Mouse (Mus musculus): Measurements from ENCODE around the gene Gm20517. TPM values are rescaled to one million over a fixed set of nuclear protein-coding genes. Genes with fewer than 3 reads are reported as not detected.
"Not testable (repeated sequence)": the region's sequence is repeated elsewhere in the genome, so short reads cannot be mapped to it uniquely, and the experiment has no call there.

Gene Gm20517
- polyA plus RNA-seq, 1 experiment from 2014 or later, result 2.1 TPM

DNA sequence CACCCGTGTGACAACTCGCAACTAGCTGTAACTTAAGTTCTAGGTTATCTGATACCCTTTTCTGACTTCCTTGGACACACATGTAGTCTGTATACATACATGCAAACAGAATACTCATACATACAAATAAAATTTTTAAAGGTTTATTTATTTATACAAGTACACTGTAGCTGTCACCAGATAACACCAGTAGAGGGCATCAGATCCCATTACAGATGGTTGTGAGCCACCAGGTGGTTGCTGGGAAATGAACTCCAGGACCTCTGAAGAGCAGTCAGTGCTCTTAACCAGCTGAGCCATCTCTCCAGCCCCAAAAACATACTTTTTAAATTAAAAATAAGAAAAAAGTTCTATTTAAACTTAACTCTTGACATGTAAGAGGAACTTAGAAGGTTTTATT, 31.6 kb downstream of the Gm20517 start:
- Histone ChIP-seq H3K4me1 (replicated peaks) (peaks cover 6% of the 10 kb centered on the region; the same call in 1 of the 2 replicates), H3K9me3 (no peaks in the 10 kb centered on the region), H3K27me3 (ENCODE audit: insufficient read depth, poor library complexity, severe bottlenecking) (no peaks in the 10 kb centered on the region), H3K27ac (no peak overlapping the region), H3K4me3 (no peak overlapping the region), H3K36me3 (no peaks in the 10 kb centered on the region)
- WGBS, result 87% methylated on average over 2 of the region's 2 CpGs
- no peak for DNase-seq (ENCODE audit: low spot score)

DNA sequence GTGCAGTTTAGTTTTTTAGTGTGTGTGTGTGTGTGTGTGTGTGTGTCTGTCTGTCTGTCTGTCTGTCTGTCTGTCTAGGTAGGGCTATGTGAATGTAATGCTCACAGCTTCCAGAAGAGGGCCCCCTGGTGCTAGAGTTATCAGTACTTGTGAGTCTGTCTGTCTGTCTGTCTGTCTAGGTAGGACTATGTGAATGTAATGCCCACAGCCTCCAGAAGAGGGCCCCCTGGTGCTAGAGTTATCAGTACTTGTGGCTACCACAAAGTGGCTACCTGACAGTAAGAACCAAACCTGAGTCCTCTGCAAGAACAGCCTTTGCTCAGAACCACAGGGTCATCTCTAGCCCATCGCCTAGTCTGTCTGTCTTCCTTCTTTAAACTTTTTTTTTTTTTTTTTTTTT, 35.3 kb downstream of the Gm20517 start:
- Histone ChIP-seq H3K9me3 (no peaks in the 10 kb centered on the region), H3K27me3 (ENCODE audit: insufficient read depth, poor library complexity, severe bottlenecking) (no peaks in the 10 kb centered on the region), H3K4me3 (no peak overlapping the region), H3K27ac (no peak overlapping the region), H3K36me3 (no peaks in the 10 kb centered on the region), H3K4me1 (replicated peaks) (peaks cover 26% of the 10 kb centered on the region)
- DNase-seq (ENCODE audit: low spot score), result peak; percentile 72
- WGBS, result 72% methylated on average over 1 of the region's 1 CpGs

DNA sequence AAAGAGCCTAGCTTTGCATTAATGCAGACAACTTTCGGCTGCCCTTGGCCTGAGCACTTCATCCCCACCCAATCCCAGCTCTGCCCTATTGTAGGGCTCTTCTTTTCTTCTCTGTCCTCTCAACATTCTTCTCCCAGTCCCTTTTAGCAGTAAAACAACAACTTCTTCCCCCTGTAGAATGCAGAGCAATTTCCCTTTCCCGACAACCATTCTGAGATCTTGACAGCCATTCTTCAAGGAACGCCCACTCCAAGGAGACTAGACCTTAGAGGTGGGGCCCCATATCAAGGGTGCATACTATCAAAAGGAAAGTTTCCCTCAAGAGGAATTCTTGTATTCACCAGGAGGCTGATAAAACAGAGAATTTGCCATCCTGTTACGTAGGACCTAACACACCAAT, 37.6 kb downstream of the Gm20517 start:
- WGBS, result 49% methylated on average over 4 of the region's 4 CpGs
- H3K27ac ChIP-seq, result peak overlapping the region; percentile 78; the same call in 1 of the 2 replicates
- H3K4me1 ChIP-seq (replicated peaks), result peaks cover 38% of the 10 kb centered on the region

DNA sequence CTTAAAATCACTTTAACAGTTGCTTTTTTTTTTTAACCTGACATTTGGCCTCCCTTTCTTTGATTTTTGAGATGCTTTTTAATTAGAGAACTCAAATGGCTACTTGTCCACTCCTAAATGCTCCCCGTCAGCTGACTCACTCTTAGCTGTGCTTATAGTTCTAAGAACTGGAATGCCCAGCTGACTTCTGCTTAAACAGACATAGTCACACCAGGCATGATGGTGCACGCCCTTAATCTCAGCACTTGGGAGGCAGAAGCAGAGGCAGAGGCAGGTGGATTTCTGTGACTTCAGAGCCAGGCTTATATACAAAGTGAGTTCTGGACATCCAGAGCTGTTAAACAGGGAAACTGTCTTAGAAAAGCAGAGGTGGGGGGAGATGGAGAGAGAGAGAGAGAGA, 40.6 kb downstream of the Gm20517 start:
- Histone ChIP-seq H3K4me1 (replicated peaks) (peaks cover 38% of the 10 kb centered on the region), H3K4me3 (no peak overlapping the region), H3K27ac (peak overlapping the region; percentile 78), H3K9me3 (no peaks in the 10 kb centered on the region), H3K27me3 (ENCODE audit: insufficient read depth, poor library complexity, severe bottlenecking) (no peaks in the 10 kb centered on the region), H3K36me3 (peaks cover 9% of the 10 kb centered on the region; the same call in 1 of the 2 replicates)
- no peak for DNase-seq (ENCODE audit: low spot score)
- WGBS, result 68% methylated on average over 2 of the region's 2 CpGs

More for the DNA sequence above, 37.6 kb downstream of the Gm20517 start:
- peak; percentile 13 for DNase-seq (ENCODE audit: low spot score)
- peaks cover 5% of the 10 kb centered on the region; the same call in 1 of the 2 replicates for H3K36me3 ChIP-seq
- H3K9me3 ChIP-seq, result no peaks in the 10 kb centered on the region
- H3K27me3 ChIP-seq (ENCODE audit: insufficient read depth, poor library complexity, severe bottlenecking), result no peaks in the 10 kb centered on the region
- H3K4me3 ChIP-seq, result no peak overlapping the region

DNA sequence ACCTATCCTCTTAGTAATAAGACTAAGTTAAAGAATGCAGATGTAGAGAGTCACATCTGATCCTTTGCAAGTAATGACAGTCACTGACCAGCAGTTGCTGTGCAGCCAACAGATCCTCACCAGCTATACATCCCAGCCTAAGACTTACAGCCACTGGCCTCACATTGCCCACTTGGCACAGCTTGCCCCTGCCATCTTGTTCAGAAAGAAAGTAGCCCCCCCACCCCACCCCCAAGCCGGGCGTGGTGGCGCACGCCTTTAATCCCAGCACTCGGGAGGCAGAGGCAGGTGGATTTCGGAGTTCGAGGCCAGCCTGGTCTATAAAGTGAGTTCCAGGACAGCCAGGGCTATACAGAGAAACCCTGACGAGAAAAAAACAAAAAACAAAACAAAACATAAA, 43.0 kb downstream of the Gm20517 start:
- 92% methylated on average over 8 of the region's 8 CpGs for WGBS
- H3K27me3 ChIP-seq (ENCODE audit: insufficient read depth, poor library complexity, severe bottlenecking); H3K36me3 ChIP-seq; H3K9me3 ChIP-seq; H3K4me3 ChIP-seq; H3K27ac ChIP-seq; DNase-seq (ENCODE audit: low spot score): not testable (repeated sequence)
- peaks cover 23% of the 10 kb centered on the region for H3K4me1 ChIP-seq (replicated peaks)

DNA sequence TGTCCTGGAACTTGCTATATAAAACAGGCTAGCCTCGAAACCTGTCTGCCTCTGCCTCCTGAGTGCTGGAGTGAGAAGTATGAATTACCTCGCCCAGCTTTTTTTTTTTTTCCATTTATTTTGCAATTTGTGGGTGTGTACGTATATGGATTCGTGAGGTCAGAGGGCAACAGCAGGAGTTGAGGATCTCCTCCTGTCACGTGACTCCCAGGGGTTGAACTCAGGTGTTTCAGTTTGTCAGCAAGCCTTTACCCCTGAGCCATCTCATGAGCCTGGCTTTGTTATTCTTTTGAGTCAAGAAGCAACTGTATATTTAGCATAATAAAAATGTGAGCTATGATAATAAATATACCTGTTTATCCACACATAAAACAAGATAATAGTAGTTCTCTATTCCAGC, 44.3 kb downstream of the Gm20517 start:
- no peak for DNase-seq (ENCODE audit: low spot score)
- Histone ChIP-seq H3K27ac (no peak overlapping the region), H3K4me1 (replicated peaks) (peaks cover 21% of the 10 kb centered on the region), H3K4me3 (no peak overlapping the region), H3K9me3 (no peaks in the 10 kb centered on the region), H3K36me3 (peaks cover 11% of the 10 kb centered on the region; the same call in 1 of the 2 replicates), H3K27me3 (ENCODE audit: insufficient read depth, poor library complexity, severe bottlenecking) (no peaks in the 10 kb centered on the region)
- 81% methylated on average over 5 of the region's 5 CpGs for WGBS

DNA sequence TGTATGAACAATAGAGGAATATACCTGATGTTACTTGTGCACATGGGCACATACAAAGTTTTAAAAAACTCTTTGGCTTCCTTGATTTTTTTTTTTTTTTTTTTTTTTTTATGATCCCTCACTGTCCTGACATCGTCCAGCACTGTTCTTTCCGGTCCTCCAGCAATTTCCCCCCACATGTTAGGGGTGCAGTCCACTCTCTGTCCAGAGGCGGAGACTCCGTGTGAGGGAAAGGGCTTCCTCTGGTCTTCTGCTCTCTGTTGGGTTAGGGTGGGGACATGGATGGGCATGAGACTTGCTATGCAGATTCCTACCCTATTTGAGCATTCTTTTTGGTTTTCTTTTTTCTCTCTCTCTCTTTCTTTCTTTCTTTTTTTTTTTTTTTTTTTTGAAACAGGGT, 46.5 kb downstream of the Gm20517 start:
- no peak overlapping the region for H3K4me3 ChIP-seq
- 89% methylated on average over 4 of the region's 4 CpGs for WGBS
- peaks cover 11% of the 10 kb centered on the region; the same call in 1 of the 2 replicates for H3K36me3 ChIP-seq
- peaks cover 1% of the 10 kb centered on the region; the same call in 1 of the 2 replicates for H3K4me1 ChIP-seq (replicated peaks)
- DNase-seq (ENCODE audit: low spot score), result no peak
- no peak overlapping the region for H3K27ac ChIP-seq
- H3K27me3 ChIP-seq (ENCODE audit: insufficient read depth, poor library complexity, severe bottlenecking), result no peaks in the 10 kb centered on the region
- no peaks in the 10 kb centered on the region for H3K9me3 ChIP-seq

DNA sequence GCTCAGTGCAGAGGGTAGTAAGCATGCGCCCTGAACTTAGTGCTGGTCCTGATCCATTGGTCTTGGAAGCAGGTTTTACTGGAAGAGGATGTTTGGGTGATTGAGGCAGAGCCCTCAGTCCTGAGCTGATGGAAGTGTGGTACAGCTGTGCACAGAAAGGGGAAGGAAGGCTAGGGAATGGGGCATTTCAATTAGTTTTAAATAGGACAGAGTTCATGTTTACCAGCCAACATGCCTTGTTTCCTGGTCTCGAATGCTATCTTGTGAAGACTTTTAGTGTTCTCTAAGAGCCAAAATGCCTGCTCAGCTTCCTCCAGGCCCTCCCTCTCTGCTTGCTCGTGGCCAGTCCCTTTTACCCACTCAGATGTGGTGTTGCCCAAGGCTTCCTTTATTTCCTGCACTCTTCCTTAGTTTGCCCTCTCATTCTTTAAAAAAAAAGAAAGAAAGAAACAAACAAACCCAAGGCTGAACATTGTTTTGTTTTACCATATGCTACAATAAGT, 47.4 kb downstream of the Gm20517 start:
- H3K9me3 ChIP-seq, result no peaks in the 10 kb centered on the region
- H3K4me1 ChIP-seq (replicated peaks), result peaks cover 6% of the 10 kb centered on the region; the same call in 1 of the 2 replicates
- H3K27ac ChIP-seq, result no peak overlapping the region
- H3K4me3 ChIP-seq, result no peak overlapping the region
- no peaks in the 10 kb centered on the region for H3K27me3 ChIP-seq (ENCODE audit: insufficient read depth, poor library complexity, severe bottlenecking)
- DNase-seq (ENCODE audit: low spot score), result no peak
- H3K36me3 ChIP-seq, result peaks cover 6% of the 10 kb centered on the region; the same call in 1 of the 2 replicates
- WGBS, result 85% methylated on average over 3 of the region's 3 CpGs

DNA sequence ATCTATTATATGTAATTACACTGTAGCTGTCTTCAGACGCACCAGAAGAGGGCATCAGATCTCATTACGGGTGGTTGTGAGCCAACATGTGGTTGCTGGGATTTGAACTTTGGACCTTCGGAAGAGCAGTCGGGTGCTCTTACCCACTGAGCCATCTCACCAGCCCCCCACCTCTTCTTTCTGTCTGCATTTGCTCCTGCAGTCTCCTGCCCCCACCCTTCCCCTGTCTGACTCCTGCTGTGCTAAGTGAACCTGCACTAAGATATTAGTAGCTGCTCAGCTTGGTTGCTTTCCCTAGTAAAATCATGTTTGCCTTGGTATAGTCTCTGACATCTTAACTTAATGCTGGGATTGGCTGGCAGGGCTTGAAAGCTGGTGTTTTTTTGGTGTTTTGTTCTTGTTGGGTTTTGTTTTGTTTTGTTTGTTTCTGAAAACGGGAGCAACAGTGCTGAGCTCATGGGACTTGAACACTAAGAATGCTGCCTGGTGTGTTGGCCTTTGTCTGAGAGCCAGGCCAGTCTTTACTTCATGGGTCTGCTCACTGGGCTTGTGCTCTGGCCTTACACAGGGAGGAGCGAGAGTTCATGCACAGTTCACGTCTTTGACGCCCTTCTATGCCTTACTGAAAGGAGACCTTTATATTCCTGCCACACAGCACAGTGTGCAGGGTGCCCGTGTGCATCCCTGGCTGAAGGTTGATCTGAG, 51.8 kb downstream of the Gm20517 start:
- 43% methylated on average over 9 of the region's 9 CpGs for WGBS
- DNase-seq (ENCODE audit: low spot score), result peak; percentile 42
- H3K36me3 ChIP-seq, result 0 out of 2 replicates have a peak, but pooled peaks cover 2% of the 10 kb centered on the region
- H3K27ac ChIP-seq, result peak overlapping the region; percentile 56; the same call in 1 of the 2 replicates
- H3K27me3 ChIP-seq (ENCODE audit: insufficient read depth, poor library complexity, severe bottlenecking), result no peaks in the 10 kb centered on the region
- H3K9me3 ChIP-seq, result no peaks in the 10 kb centered on the region
- H3K4me3 ChIP-seq, result no peak overlapping the region
- H3K4me1 ChIP-seq (replicated peaks), result peaks cover 12% of the 10 kb centered on the region; the same call in 1 of the 2 replicates

DNA sequence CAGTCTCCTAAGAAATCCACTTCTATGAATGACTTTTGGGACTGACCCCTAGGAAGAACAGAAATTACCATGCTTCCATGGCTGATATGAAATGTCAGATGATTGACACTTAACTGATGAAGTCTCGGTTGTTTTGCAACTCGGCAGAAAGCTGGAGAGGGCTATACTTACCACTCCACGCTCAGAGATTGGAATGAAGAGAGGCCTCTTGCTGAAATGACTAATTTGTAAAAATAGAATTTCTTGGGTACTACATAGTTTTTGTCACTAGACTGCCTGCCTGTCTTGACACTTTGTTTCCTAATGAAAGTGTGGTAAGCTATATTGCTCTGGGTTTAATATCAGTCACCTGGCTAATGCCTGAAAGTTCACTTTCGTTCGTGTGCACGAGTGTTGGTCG, 53.1 kb downstream of the Gm20517 start:
- no peak for DNase-seq (ENCODE audit: low spot score)
- Histone ChIP-seq H3K4me3 (no peak overlapping the region), H3K4me1 (replicated peaks) (peaks cover 12% of the 10 kb centered on the region; the same call in 1 of the 2 replicates), H3K36me3 (0 out of 2 replicates have a peak, but pooled peaks cover 2% of the 10 kb centered on the region), H3K27me3 (ENCODE audit: insufficient read depth, poor library complexity, severe bottlenecking) (no peaks in the 10 kb centered on the region), H3K9me3 (no peaks in the 10 kb centered on the region), H3K27ac (no peak overlapping the region)
- 89% methylated on average over 7 of the region's 7 CpGs for WGBS

DNA sequence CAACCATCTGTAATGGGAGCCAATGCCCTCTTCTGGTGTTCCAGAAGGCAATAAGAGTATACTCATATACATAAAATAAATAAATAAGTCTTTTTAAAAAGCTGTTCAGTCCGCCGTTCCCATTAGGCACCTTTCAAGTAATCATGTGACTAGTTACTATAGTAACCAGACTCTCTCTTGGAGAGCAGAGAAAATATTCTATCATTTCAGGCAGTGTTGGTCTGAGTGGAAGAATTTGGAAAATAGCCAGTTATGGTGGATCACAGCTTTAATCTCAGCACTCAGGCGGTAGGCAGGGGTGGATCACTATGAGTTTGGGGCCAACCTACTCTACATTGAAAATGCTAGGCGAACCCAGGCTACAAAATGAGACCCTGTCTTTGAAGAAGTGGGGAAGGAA, 57.8 kb downstream of the Gm20517 start:
- Histone ChIP-seq H3K4me3 (no peak overlapping the region), H3K4me1 (replicated peaks) (peaks cover 32% of the 10 kb centered on the region), H3K9me3 (no peaks in the 10 kb centered on the region), H3K27me3 (ENCODE audit: insufficient read depth, poor library complexity, severe bottlenecking) (peaks cover 46% of the 10 kb centered on the region), H3K27ac (no peak overlapping the region), H3K36me3 (peaks cover 11% of the 10 kb centered on the region)
- 90% methylated on average over 4 of the region's 4 CpGs for WGBS
- no peak for DNase-seq (ENCODE audit: low spot score)

DNA sequence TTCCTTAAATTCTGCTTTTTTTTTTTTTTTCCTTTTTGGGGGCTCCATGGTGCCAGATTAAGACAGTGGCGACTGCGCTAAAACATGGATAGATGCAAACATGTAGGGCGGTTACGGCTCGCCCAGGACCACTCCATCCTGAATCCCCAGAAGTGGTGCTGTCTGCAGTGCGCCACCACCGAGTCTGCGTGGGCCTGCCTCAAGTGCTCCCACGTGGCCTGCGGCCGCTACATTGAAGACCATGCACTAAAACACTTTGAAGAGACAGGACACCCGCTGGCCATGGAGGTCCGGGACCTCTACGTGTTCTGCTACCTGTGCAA, 60.6 kb downstream of the Gm20517 start:
- 10% methylated on average over 14 of the region's 14 CpGs for WGBS
- no peak for DNase-seq (ENCODE audit: low spot score)
- Histone ChIP-seq H3K4me3 (peak overlapping the region; percentile 53), H3K36me3 (peaks cover 26% of the 10 kb centered on the region), H3K27ac (peak overlapping the region; percentile 76), H3K9me3 (no peaks in the 10 kb centered on the region), H3K27me3 (ENCODE audit: insufficient read depth, poor library complexity, severe bottlenecking) (peaks cover 48% of the 10 kb centered on the region), H3K4me1 (replicated peaks) (peaks cover 34% of the 10 kb centered on the region)

DNA sequence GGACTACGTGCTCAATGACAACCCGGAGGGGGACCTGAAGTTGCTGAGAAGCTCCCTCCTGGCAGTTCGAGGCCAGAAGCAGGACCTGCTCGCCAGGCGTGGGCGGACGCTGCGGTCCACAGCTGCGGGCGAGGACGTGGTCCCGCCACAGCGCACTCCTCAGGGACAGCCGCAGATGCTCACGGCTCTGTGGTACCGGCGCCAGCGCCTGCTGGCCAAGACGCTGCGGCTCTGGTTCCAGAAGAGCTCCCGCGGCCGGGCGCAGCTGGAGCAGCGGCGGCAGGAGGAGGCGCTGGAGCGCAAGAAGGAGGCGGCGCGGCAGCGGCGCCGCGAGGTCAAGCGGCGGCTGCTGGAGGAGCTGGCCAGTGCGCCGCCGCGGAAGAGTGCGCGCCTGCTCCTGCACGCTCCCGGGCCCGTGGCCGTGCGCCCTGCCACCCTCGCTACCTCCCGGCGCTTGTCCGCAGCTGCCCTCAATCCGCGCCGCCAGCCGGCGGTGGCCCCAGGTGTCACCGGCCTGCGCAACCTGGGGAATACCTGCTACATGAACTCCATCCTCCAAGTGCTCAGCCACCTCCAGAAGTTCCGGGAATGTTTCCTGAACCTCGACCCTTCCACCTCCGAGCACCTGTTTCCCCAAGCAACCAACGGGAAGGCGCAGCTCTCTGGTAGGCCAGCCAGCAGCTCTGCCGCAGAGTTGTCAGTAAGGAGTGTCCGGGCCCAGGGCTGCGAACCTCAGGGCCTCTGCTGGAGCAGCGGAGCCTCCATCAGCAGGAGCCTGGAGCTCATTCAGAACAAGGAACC, 61.1 kb downstream of the Gm20517 start:
- H3K4me1 ChIP-seq (replicated peaks), result peaks cover 34% of the 10 kb centered on the region
- DNase-seq (ENCODE audit: low spot score), result peak; percentile 73
- 4% methylated on average over 68 of the region's 68 CpGs for WGBS
- H3K4me3 ChIP-seq, result peak overlapping the region; percentile 53
- H3K27me3 ChIP-seq (ENCODE audit: insufficient read depth, poor library complexity, severe bottlenecking), result peaks cover 48% of the 10 kb centered on the region
- H3K9me3 ChIP-seq, result no peaks in the 10 kb centered on the region
- H3K27ac ChIP-seq, result peak overlapping the region; percentile 76
- H3K36me3 ChIP-seq, result peaks cover 26% of the 10 kb centered on the region
